Comparison of ENCODE assay signal across 25 mouse cellular contexts in genomic region chr2:75830233-75830632, GRCm38 (mm10). TPM values are rescaled to one million over a fixed set of nuclear protein-coding genes. Genes with fewer than 3 reads are reported as not detected.
A peak's percentile ranks its signal among the peaks of the same experiment; 100 is the strongest.
DNase-seq lines count a peak whose midpoint lies in the region; ATAC-seq and TF ChIP-seq lines count a peak whose summit lies in the region.
"Had no signal": no experiment of that assay in that cellular context is flagged by ENCODE, and none has a peak within 500 bp of the region (broad histone marks: within the 10 kb centered on the region; RNA-seq: fewer than 3 reads in every experiment).

No protein-coding gene starts in this region.

- H3K9ac ChIP-seq in heart, embryonic 12.5 days = no peak overlapping the region
- no peak overlapping the region for H3K9ac ChIP-seq in liver, postnatal 0 days (replicated peaks)
- H3K9ac ChIP-seq in liver, embryonic 11.5 days (ENCODE audit: low read depth, low read length) = no peak overlapping the region
- no peak overlapping the region for H3K9ac ChIP-seq in stomach, postnatal 0 days (ENCODE audit: low read length)
- H3K9ac ChIP-seq: embryonic facial prominence, embryonic 12.5 days; forebrain, embryonic 13.5 days; forebrain, embryonic 15.5 days; forebrain, postnatal 0 days had no signal

- peaks cover 13% of the 10 kb centered on the region; the same call in 1 of the 2 replicates for H3K4me1 ChIP-seq in heart, embryonic 12.5 days (replicated peaks)
- peaks cover 14% of the 10 kb centered on the region for H3K4me1 ChIP-seq in liver, postnatal 0 days (ENCODE audit: insufficient read depth)
- H3K4me1 ChIP-seq in liver, embryonic 11.5 days (replicated peaks; ENCODE audit: control insufficient read depth, insufficient read depth, low read length) = peaks cover 15% of the 10 kb centered on the region
- H3K4me1 ChIP-seq in stomach, postnatal 0 days (replicated peaks; ENCODE audit: control insufficient read depth, insufficient read depth) = no peaks in the 10 kb centered on the region

- no peak for TF ChIP-seq CTCF in liver, postnatal 0 days (IDR thresholded peaks at IDR 0.05; ENCODE audit: low read depth)
- TF ChIP-seq CTCF in stomach, postnatal 0 days (IDR thresholded peaks at IDR 0.05; ENCODE audit: low read depth) = no peak

- DNase-seq in heart, adult 11 months = peak; percentile 79
- no peak for DNase-seq in liver, postnatal 0 days
- no peak for DNase-seq in liver, embryonic 11.5 days (ENCODE audit: low spot score)
- no peak for DNase-seq in stomach, postnatal 0 days (ENCODE audit: low spot score)
- no peak for DNase-seq in adrenal gland, adult 8-10 months
- DNase-seq in left cerebral cortex, postnatal 25 days (ENCODE audit: low spot score in 2 of 2) = no peak
- DNase-seq: adrenal gland, adult 2 months; adrenal gland, postnatal 14 days; adrenal gland, postnatal 36 days; B cell, adult 2 months; cerebellum, adult 11-12 months; cerebellum, adult 2 months; cerebellum, adult 9-10 months; cerebellum, postnatal 10 days; cerebellum, postnatal 25 days; forebrain, postnatal 0 days had no signal

- no peaks in the 10 kb centered on the region for H3K36me3 ChIP-seq in heart, embryonic 12.5 days
- no peaks in the 10 kb centered on the region for H3K36me3 ChIP-seq in liver, postnatal 0 days (replicated peaks; ENCODE audit: insufficient read depth, low read length)
- no peaks in the 10 kb centered on the region for H3K36me3 ChIP-seq in liver, embryonic 11.5 days (ENCODE audit: control insufficient read depth, insufficient read depth, low read length)
- H3K36me3 ChIP-seq in macrophage (ENCODE audit: inconsistent target) = no peaks in the 10 kb centered on the region
- no peaks in the 10 kb centered on the region for H3K36me3 ChIP-seq in stomach, postnatal 0 days (ENCODE audit: control insufficient read depth, insufficient read depth, low read length)
- H3K36me3 ChIP-seq: embryonic facial prominence, embryonic 10.5 days; embryonic facial prominence, embryonic 12.5 days; forebrain, embryonic 15.5 days had no signal

- 79% methylated on average over 7 of the region's 7 CpGs for WGBS in heart, embryonic 12.5 days
- WGBS in liver, postnatal 0 days (ENCODE audit: insufficient replicate concordance) = 74% methylated on average over 7 of the region's 7 CpGs
- 73% methylated on average over 7 of the region's 7 CpGs for WGBS in liver, embryonic 11.5 days
- WGBS in macrophage (ENCODE audit: missing documents) = 87% methylated on average over 7 of the region's 7 CpGs
- WGBS in stomach, postnatal 0 days = 78% methylated on average over 7 of the region's 7 CpGs

- intact Hi-C loops in left cerebral cortex, postnatal 25 days (cut with DNase I) = no loop called here

- H3K27me3 ChIP-seq in heart, embryonic 12.5 days (replicated peaks) = no peaks in the 10 kb centered on the region
- H3K27me3 ChIP-seq in liver, postnatal 0 days (ENCODE audit: insufficient read depth, low read length) = no peaks in the 10 kb centered on the region
- no peaks in the 10 kb centered on the region for H3K27me3 ChIP-seq in liver, embryonic 11.5 days (replicated peaks; ENCODE audit: control insufficient read depth, insufficient read depth, low read length)
- H3K27me3 ChIP-seq in stomach, postnatal 0 days (ENCODE audit: control insufficient read depth, insufficient read depth, low read length) = no peaks in the 10 kb centered on the region
- H3K27me3 ChIP-seq: CH12.LX; embryonic facial prominence, embryonic 12.5 days; forebrain, embryonic 13.5 days; forebrain, embryonic 15.5 days had no signal

- H3K27ac ChIP-seq in heart, embryonic 12.5 days (ENCODE audit: poor library complexity, severe bottlenecking) = no peak overlapping the region
- H3K27ac ChIP-seq in liver, postnatal 0 days (ENCODE audit: low read depth) = peak overlapping the region; percentile 24
- H3K27ac ChIP-seq in liver, embryonic 11.5 days (ENCODE audit: low read depth, low read length) = no peak overlapping the region
- H3K27ac ChIP-seq in macrophage = peak overlapping the region; percentile 88
- H3K27ac ChIP-seq in stomach, postnatal 0 days (replicated peaks) = peak overlapping the region; percentile 40; the same call in 1 of the 2 replicates
- H3K27ac ChIP-seq: embryonic facial prominence, embryonic 10.5 days; embryonic facial prominence, embryonic 12.5 days; forebrain, embryonic 13.5 days; forebrain, embryonic 15.5 days had no signal

- no peak overlapping the region for H3K4me3 ChIP-seq in heart, embryonic 12.5 days
- no peak overlapping the region for H3K4me3 ChIP-seq in liver, postnatal 0 days (ENCODE audit: low read depth, low read length)
- no peak overlapping the region for H3K4me3 ChIP-seq in liver, embryonic 11.5 days (ENCODE audit: low read depth, low read length)
- no peak overlapping the region for H3K4me3 ChIP-seq in macrophage (ENCODE audit: inconsistent target)
- no peak overlapping the region for H3K4me3 ChIP-seq in stomach, postnatal 0 days (ENCODE audit: low read depth, low read length)
- H3K4me3 ChIP-seq: embryonic facial prominence, embryonic 10.5 days; embryonic facial prominence, embryonic 12.5 days; forebrain, embryonic 13.5 days; forebrain, embryonic 15.5 days had no signal

- no peaks in the 10 kb centered on the region for H3K9me3 ChIP-seq in heart, embryonic 12.5 days (replicated peaks)
- no peaks in the 10 kb centered on the region for H3K9me3 ChIP-seq in liver, postnatal 0 days (ENCODE audit: low read length)
- no peaks in the 10 kb centered on the region for H3K9me3 ChIP-seq in liver, embryonic 11.5 days (ENCODE audit: control insufficient read depth, low read length)
- no peaks in the 10 kb centered on the region for H3K9me3 ChIP-seq in stomach, postnatal 0 days (ENCODE audit: control insufficient read depth, low read length)
- H3K9me3 ChIP-seq: embryonic facial prominence, embryonic 10.5 days; embryonic facial prominence, embryonic 12.5 days; forebrain, embryonic 13.5 days; forebrain, embryonic 15.5 days; G1E had no signal

- H3K79me2 ChIP-seq in macrophage (ENCODE audit: inconsistent target) = peaks cover 29% of the 10 kb centered on the region

- no peak overlapping the region for H3K4me2 ChIP-seq in heart, embryonic 12.5 days
- no peak overlapping the region for H3K4me2 ChIP-seq in liver, postnatal 0 days (ENCODE audit: low read depth, low read length)
- no peak overlapping the region for H3K4me2 ChIP-seq in liver, embryonic 11.5 days
- no peak overlapping the region for H3K4me2 ChIP-seq in stomach, postnatal 0 days (replicated peaks; ENCODE audit: low read depth)
- H3K4me2 ChIP-seq: embryonic facial prominence, embryonic 12.5 days; forebrain, embryonic 13.5 days; forebrain, embryonic 15.5 days had no signal

- no peak for ATAC-seq in heart, embryonic 12.5 days (ENCODE audit: insufficient number of reproducible peaks, low FRiP score)
- ATAC-seq in liver, postnatal 0 days = no peak
- ATAC-seq in liver, embryonic 11.5 days (replicated peaks; ENCODE audit: low FRiP score) = no peak
- ATAC-seq in stomach, postnatal 0 days (ENCODE audit: low FRiP score, low TSS enrichment) = no peak
- ATAC-seq: CD4-positive, CD25-positive, alpha-beta regulatory T cell, adult 4 months; forebrain, embryonic 13.5 days; forebrain, embryonic 15.5 days; forebrain, postnatal 0 days had no signal

- TF ChIP-seq EP300 in liver, postnatal 0 days (IDR thresholded peaks at IDR 0.05; ENCODE audit: low read depth) = no peak
- TF ChIP-seq EP300 in stomach, postnatal 0 days (optimal IDR thresholded peaks at IDR 0.05) = no peak

RNA-seq across cellular contexts. Expression of gene Agps, which starts 1.7 kb away (rescaled TPM):
- 40.3 and 42.2 TPM in 2 replicates for polyA plus RNA-seq in heart, embryonic 12.5 days (2016; fragmentation: Nextera tagmentation; extraction: Ambion mirVana)
- 5.1 and 5.7 TPM in 2 replicates for polyA plus RNA-seq in liver, postnatal 0 days (2015; fragmentation: Nextera tagmentation; extraction: Ambion mirVana)
- polyA plus RNA-seq in liver, embryonic 11.5 days (2014; fragmentation: Nextera tagmentation; extraction: Ambion mirVana) = 38.2 and 40.0 TPM in 2 replicates
- 100 to 1,000 TPM in 19 of 26 experiments, 10 to 100 TPM in 7; 62.0 to 236 (median 168) TPM for total RNA-seq in macrophage (2018; cell fraction: chromatin; rRNA removed)
- 10 to 100 TPM; 32.4 to 57.4 (median 42.8) TPM for total RNA-seq in macrophage (2018; cell fraction: cytosol; rRNA removed)
- total RNA-seq in macrophage (2018; cell fraction: nucleus; rRNA removed) = 100 to 1,000 TPM in 4 of 26 experiments, 10 to 100 TPM in 22; 27.5 to 131 (median 71.2) TPM
- polyA plus RNA-seq in macrophage (2018) = 22.4 to 47.5 TPM (median 23.5 TPM) in 3 replicates
- polyA plus RNA-seq in stomach, postnatal 0 days (2015; fragmentation: Nextera tagmentation; extraction: Ambion mirVana) = 11.8 and 12.4 TPM in 2 replicates
- 10 to 100 TPM; 36.7 to 39.1 (median 39.1) TPM for total RNA-seq in adrenal gland, adult 8-10 months (2022)
- 10 to 100 TPM; 42.9 to 45.0 TPM for total RNA-seq in left cerebral cortex, postnatal 25 days (2021)

Comparison
In these comparisons a context has a peak if more than half of its experiments do, and no peak if none do; other contexts are left out.
1. H3K27ac ChIP-seq: peak in liver, postnatal 0 days (single experiment), macrophage (single experiment) and stomach, postnatal 0 days (single experiment); none in heart, embryonic 12.5 days (single experiment) and liver, embryonic 11.5 days (single experiment).